Mouse (Mus musculus): ENCODE data around the gene Lif. TPM values are rescaled to one million over a fixed set of nuclear protein-coding genes. Genes with fewer than 3 reads are reported as not detected.

The Lif gene
- polyA plus RNA-seq (2012; rRNA removed) = 0.38 and 0.77 TPM in 2 replicates

GRCm38 (mm10) chr11:4256846-4257607, at the start of gene Lif:
Gene Lif, plus strand, starts transcription at chr11:4257557.

GRCm38 (mm10) chr11:4217914-4218629, 39.3 kb upstream of the Lif start, which contains the start of gene Castor1:
Gene Castor1, plus strand, starts transcription at chr11:4218225.

GRCm38 (mm10) chr11:4235665-4236545, 21.5 kb upstream of the Lif start, which contains the start of gene Osm:
Gene Osm, plus strand, starts transcription at chr11:4236420.

Other genes with a start within 250 kb of the Lif start
- 5.1 and 5.4 TPM in 2 replicates for gene Sec14l4, start 226.1 kb upstream of the Lif start, polyA plus RNA-seq (2012; rRNA removed)
- gene Sec14l3, start 192.7 kb upstream of the Lif start, polyA plus RNA-seq (2012; rRNA removed) = not detected in 2 replicates
- gene Mtfp1, start 162.1 kb upstream of the Lif start, polyA plus RNA-seq (2012; rRNA removed) = 22.0 and 31.2 TPM in 2 replicates
- 0.34 and 0.81 TPM in 2 replicates for gene Sec14l2, start 134.1 kb upstream of the Lif start, polyA plus RNA-seq (2012; rRNA removed)
- 12.9 and 13.4 TPM in 2 replicates for gene Rnf215, start 122.4 kb upstream of the Lif start, polyA plus RNA-seq (2012; rRNA removed)
- gene Ccdc157, start 97.3 kb upstream of the Lif start, polyA plus RNA-seq (2012; rRNA removed) = 2.2 and 2.9 TPM in 2 replicates
- 12.3 and 12.9 TPM in 2 replicates for gene Sf3a1, start 97.2 kb upstream of the Lif start, polyA plus RNA-seq (2012; rRNA removed)
- 40.3 and 50.5 TPM in 2 replicates for gene Tbc1d10a, start 70.8 kb upstream of the Lif start, polyA plus RNA-seq (2012; rRNA removed)
- gene Castor1, start 39.3 kb upstream of the Lif start, polyA plus RNA-seq (2012; rRNA removed) = 9.6 and 11.2 TPM in 2 replicates
- 0.13 and 0.26 TPM in 2 replicates for gene Osm, start 21.1 kb upstream of the Lif start, polyA plus RNA-seq (2012; rRNA removed)
- 0.06 TPM in 1 of 2 replicates, not detected in the other for gene Hormad2, start 183.5 kb downstream of the Lif start, polyA plus RNA-seq (2012; rRNA removed)